Mouse (Mus musculus) lung, postnatal 36 days (tissue): ENCODE results near the gene Supv3l1.
A peak's percentile ranks its signal among the peaks of the same experiment; 100 is the strongest.
"Not testable (repeated sequence)": the region's sequence is repeated elsewhere in the genome, so short reads cannot be mapped to it uniquely, and the experiment has no call there.

Experiments
- DNase-seq: peaks from one replicate; pipeline ENCODE4 v3.0.0; 2022; ENCODE audit warnings: mixed read lengths

Gene Supv3l1

DNA sequence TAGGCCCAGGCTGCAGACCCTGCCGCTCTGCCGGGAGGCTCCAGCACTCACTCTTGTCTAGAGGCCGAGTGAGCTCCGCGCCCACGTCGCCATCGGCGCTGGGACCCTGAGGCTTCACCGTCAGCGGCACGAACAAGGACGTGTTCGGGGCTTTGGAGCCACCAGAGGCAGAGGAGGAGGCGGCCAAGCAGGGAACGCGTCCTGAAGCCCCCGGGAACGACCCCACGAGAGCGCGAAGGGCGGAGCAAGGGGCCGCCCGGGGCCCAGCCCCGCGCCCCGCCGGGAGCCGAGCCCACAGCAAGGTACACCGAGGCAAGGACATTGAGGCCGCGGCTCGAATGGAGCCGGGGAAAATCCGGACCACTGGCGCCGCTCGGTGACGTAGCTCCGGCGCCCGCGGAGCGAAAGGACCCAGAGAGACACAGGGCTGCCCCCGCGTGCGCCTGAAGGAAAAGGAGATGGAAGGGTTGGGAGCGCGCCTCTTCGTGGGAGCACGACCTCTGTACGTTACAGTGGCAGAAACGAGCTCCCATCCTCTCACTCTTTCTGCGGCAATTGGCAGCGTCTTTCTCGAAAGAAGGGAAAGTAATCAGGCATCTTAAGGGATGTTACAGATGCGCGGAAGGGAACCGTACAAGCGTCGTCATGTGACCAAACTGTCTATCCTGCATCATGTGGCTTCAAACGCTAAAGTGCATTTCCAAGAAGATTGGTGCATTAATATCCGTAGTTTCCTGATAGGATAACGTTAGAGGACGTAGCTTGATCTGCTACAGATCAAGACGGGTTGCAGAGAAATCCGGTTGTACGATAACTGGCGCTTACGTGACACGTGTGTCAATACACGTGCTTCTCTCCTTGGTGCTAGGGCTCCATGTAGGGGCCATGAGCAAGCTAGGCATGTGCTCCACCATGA lies at the start of gene Supv3l1, which contains the start of gene 4930507D05Rik:
Gene Supv3l1, minus strand, starts transcription at position 375 of the 916 bp plus-strand sequence.
Gene 4930507D05Rik, plus strand, starts transcription at position 126 of the 916 bp plus-strand sequence.
- DNase-seq = peak; percentile 94

DNA sequence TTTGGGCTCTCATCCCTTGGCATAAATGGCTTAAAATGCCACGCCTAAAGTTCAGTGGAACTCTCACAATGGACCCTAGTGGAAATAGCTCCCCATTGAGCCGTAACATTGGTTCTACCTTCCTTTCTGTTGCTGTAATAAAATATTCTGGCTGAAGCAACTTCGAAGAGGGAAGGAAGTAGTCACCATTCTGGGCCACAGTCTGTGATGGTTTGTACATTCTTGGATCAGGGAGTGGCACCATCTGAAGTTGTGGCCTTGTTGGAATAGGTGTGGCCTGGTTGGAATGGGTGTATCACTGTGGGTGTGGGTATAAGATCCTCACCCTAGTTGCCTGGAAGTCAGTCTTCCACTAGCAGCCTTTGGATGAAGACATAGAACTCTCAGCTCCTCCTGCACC lies 42.1 kb upstream of the Supv3l1 start:
- DNase-seq = not testable (repeated sequence)

DNA sequence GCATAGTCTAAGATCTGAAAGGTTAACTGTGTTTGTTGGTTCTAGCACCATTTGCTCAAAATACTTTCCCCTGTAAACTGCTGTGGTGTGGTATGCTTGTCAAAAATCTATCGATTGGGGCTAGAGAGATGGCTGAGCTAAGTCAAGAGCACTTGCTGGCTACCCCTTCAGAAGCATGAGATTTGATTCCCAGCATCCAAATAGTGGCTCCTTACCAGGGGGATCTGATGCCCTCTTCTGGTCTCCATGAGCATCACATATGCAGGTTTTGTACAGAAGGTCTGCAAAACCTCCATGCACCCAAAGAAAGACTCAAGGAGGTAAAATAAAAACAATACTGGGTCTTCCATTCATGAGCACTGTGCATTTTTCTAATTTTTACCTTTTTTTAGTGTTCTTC lies 38.7 kb upstream of the Supv3l1 start:
- DNase-seq = peak; percentile 79

DNA sequence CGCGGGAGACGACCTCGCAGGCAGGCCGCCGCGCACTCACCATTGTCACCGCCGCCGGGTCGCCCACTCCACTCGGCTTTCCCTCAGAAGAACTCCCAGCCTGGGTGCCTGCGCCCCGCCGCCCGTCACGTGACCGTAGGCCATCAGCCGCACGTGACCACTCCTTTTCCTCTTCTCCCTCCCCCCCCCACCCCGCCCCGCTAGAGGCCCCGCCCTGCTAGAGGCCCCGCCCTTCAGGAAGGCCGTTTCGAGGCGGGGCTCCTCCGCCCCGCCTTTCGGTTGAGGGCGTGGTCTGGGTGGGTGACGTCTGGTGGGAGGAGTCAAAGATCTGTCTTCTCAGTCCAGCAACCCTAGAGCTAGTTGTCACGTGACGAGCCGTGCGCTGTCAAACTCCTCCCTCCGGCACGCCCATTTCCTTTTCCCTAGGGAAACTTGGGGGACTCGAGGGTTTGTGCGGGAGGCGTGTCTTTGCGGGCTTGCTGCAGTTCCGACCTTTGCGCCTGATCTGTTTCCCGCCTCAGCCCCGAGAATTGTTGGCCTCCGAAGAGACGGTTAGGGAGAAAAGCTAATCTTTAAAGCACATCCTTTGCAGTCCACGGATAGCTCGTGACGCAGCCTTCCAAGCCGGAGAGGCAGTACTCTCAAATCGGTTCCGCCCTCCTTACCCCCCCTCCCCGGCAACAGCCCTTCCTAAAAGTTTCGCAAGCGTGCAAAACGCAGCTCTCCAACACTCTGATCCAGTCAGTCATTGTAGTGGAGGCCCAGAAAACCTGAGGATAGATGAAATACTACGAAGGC lies 37.3 kb upstream of the Supv3l1 start, which contains the start of gene Vps26a:
Gene Vps26a, minus strand, starts transcription at position 188 of the 798 bp plus-strand sequence.
- DNase-seq = peak; percentile 99

DNA sequence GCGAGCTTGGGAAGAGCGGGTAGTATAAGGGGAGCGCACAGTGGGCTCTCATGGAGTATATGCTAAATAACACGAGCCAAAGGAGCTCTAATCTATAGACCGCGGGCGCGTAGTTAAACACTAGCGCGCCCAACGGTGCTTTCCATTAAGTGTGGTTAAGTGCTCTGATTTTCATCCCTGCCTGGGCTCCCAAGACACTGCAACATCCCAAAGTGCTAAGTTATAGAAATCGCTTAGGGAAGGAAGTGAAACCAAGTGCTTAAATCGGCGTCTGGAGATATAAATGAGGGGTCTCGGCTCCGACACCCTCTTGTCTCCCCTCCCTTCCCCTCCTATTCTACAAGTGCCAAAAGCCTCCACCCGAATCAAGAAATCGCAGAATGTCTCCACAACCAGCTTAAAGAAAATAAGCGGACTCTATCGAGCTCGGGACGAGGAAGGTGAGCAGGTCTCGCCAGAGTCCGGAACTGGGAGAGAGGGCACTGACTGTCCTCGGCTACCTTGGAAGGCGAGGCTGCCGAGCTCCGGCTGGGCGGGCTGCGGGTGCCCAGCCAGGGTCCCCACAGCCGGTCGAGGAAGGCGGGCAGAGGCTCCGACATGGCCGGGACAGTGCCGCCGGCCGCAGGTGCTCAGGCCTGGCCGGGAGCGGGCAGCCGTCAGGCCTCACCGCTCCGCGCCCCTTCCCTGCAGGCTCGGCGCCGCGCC lies 36.5 kb upstream of the Supv3l1 start:
- peak; percentile 51 for DNase-seq

DNA sequence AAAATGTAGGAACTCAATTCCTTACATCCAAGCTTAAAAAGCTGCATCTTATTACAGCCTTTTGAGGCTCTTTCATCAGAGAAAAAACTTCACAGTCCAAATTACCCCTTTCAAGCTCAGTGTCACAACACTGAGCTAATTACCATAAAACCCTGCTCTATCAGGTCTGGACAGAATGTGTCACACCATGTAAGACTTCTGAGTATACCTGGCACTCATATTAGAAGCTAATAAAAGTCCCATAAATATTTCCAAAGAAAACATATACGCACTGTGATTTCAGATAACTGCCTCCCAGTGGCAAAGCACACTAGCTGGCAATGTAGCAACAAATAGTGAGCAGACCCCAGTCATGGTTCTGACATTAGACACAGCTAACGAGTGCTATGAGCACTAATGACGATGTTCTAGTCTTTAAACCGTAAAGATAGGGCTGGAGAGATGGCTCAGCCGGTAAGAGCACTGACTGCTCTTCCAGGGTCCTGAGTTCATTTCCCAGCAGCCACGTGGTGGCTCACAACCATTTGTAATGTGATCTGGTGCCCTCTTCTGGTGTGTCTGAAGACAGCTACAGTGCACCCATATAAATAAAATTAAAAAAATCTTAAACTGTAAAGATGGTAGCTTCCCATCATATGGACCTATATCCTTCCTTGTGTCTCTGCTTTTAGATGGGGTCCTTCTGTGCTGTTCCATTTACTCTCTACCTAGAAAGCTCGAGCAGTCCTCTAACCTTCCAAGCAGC lies 31.7 kb upstream of the Supv3l1 start:
- no peak for DNase-seq

DNA sequence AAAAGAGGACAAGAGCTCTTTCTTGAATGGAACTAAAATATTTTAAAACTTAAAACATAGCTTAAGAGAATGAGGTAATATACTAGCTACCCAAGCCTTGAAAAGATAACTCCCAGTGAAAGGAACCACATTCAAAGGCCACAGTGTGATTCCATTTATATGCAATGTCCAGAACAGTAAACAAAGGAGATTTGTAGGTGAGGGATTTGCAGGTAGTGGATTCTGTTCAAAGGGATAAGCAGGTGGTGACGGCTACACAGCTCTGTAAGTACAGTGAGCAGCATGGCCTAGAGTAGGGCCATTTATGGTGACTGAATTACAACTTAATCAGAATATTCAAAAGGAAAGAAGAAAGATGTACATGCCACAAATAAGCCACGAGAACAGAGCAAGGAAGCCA lies 27.4 kb upstream of the Supv3l1 start:
- DNase-seq = no peak

DNA sequence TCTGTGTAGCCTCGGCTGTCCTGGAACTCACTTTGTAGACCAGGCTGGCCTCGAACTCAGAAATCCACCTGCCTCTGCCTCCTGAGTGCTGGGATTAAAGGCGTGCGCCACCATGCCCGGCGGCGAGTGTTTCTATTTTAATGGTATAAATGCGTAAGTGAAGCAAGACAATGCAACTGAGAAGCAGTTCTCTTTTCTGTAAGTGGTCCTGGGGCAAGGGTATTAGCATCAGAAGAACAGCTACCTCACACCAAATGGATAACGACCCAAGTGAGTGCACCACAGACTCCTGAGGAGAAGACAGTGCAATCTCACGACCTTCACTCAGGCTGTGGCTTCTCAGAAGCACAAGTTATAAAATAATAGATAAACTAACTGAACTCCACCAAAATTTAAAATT lies 25.4 kb upstream of the Supv3l1 start:
- DNase-seq = no peak

DNA sequence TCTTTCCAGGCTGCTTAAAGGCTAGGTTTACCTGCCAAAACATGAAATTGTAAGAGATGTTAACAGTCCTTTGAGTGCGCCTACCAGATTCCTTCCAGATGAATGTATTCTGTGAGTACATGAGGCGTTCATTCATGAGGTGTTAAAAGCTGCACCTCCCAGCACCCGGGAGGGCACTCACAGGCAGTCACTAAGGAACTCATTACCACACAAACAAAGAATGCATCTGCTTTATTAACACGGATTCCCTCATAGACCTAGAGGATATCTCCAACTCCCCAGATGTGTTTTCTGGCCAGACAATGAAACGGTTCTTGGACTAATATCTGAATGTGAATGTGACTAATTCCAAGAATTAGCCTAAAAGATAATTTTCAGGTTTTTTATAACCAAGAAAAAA lies 21.6 kb upstream of the Supv3l1 start:
- DNase-seq = no peak

DNA sequence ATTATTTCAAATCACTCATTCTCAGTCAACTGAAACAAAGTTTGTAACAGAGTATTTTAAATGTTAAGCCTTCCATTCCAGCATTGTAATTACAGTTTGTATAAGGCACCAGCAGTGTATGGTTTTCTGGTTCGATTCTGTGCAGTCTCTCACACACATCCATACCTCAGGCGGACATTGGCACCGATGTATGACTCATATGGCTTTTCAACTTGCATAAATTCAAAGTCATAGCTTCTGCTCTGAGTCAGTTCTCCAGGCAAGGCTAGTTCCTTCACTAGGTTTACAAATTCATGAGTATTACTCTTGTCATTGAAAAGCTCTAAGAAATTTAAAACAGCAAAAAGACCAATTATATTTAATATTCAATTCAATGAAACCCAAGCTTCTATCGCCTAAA lies 20.2 kb upstream of the Supv3l1 start:
- DNase-seq = no peak

DNA sequence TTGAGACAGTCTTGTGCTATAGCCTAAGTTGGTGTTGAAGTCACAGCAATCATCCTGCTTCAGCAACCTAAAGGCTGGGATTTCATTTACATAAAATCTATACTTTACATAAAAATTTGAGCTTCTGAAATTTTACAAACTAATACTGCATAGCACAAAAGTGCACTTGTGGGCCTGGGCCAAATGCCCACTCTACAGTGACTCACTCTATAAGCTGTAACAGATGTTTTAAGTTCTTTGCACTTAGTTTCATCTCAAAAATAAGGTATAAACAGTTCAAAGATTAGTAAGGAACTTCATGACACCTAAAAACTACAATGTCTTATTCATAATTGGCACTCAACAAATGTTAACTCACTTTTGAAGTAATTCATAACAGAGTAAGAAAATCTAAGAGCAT lies 11.8 kb upstream of the Supv3l1 start:
- no peak for DNase-seq

DNA sequence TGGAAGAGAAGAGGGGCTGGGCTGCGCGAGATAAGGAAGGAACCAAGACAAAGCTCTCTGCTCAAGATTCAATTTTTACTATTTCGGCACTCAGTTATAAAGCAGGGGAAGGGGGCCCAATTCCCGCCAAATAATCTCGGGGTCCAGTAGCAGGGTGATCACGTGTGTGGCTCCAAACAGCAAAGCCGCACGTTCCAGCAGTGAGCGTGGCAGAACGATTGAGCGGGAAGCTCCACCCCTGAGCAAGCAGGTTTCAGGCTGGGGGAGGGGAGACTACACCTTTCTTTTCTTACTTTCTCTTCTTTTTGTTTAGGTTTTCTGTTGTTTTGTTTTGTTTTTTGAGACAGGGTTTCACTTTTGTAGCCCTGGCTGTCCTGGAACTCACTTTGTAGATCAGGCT lies 2.5 kb upstream of the Supv3l1 start:
- DNase-seq = not testable (repeated sequence)

DNA sequence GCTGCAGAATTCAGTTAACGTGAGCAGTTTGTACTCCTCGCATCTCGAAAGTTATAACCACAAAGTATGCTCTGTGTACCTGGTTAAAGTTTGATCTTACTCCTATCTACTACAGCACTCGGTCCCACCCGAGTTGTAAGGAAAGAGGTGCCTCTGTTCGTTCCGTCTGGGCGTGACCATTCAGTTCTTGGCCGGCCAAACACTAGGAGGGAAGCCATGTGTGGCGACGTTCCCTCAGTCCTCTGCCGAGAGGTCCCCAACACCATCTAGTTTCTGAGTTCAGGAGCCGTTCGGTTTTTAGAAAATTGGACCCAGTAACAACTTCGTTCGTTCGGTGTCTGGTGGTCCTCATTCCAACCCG lies 722 bp upstream of the Supv3l1 start:
- no peak for DNase-seq

DNA sequence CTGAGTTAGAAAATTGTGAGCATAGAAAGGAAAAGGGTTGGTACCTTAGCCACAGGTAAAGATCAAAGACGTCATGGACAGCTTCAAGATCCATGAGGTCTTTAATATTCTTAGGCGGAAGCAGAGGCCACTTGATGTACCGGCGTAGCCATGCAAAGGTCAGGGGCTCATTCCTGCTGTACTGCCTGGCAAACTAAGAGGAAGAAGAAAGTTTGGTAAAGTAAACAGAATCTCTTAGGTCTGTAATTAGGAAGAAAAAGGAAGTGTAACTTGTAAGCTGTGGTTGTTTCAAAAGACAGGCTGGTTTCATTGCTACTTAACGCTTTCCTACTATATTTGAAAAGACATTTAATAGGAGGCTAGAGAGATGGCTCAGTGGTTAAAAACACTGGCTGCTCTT lies 19.1 kb downstream of the Supv3l1 start:
- no peak for DNase-seq

DNA sequence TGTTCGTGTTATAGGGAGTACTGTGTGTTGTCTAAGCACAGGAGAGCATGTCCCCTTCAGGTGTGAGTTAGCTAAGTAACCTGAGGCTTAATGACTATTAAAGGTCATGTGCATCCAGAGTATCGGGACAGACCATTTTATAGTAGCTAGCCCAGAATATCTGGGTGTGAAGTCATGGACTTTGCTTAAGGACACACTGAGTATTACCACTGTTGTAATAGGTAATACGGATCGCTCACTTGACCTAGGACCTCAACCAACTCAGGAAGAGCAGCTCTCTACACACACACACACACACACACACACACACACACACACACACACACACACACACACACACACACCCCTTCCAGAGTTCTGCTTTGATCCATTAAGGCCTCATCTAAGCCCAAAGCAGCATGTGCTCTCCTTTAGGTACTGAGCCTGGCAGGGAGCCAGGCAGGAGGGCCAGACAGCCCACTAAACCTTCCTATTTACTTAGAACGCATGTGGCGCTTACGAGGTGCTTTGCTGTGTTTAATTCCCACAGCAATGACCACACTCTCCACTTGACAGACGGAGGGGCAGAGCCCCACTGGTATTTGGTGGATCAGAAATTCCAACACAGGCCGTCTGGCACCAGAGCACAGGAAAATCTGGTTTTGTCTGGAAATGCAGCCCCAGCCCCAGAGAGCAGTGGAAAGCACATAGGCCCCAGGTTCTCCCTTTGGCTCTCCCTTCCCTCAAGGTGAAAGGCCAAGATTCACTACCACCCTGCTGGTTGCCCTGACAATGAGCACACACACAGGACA lies 24.3 kb downstream of the Supv3l1 start:
- no peak for DNase-seq

DNA sequence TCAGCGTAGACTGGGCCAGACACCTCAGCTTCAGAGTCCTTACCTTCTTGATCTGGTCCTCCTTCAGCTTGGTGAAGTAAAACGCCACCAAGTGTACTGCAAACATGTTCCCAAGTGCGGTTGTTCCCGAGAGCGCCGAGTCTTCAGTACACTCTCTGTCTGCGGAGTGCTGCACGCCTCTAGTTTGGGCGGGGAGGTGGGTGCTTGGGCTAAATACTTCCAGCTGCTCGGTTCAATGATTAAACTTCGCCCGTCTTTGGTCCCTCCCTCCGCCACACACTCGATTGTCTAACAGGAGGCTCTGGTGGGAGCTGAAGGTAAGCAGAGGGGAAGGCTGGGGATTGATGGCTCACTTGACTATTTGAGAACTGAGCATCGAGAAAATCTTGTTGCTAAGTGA lies 27.3 kb downstream of the Supv3l1 start, which contains the start of gene Hkdc1:
Gene Hkdc1, minus strand, starts transcription at position 237 of the 400 bp plus-strand sequence.
- DNase-seq = peak; percentile 67

DNA sequence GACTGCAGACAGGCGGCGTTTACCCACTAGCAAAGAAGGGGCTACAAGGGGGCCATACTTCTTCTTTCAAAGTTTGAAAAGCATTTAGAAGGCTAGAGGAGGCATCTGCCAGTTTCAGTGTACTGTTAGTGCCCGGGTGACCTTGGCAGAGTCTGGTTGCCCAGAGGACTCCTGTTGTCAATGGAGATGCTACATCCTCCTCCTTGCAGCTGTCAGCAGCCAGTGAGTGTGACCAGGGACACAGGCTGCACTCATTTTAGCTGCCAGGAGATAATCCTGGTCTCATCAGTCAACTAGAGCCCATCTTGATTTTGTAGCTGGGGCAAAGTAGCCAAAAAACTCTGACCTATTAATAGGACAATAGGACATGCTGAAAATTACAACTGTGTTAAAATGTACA lies 28.4 kb downstream of the Supv3l1 start:
- DNase-seq = no peak

DNA sequence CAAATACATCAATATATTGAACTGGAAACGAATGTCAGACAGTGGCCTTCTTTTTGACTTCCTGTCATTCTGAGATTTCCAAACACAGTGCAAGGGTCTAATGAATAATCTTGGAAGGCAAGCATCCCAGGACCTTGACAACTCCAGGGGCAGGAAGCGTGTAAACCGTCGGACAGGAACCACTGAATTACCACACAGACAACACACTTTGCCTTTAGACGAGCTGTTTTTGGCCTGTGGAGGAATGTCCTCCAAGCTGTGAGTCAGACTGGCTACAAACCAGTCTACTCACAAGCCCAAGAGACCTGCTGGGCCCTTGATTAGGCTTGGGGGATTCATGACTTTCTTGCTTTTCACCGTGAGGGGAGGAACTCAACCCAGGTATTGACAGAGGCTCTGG lies 29.1 kb downstream of the Supv3l1 start:
- no peak for DNase-seq

DNA sequence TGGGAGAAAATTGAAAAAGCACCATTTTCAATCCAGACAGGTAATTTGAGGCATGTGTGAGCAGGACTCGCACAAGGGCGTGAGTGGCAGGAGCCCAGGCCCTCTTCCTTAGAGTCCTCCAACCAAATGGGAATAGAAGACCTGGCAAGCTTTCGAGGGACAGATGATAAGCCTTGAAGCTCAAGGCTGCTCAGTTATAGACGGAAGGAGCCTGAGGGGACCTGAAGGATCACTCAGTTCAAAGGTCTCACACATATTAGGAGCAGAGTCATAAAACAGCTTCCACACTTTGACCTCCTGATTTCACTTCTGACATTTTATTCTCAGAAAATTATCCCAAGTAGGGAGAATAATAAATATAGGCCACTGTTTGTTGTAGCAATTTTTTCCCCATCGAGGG lies 30.1 kb downstream of the Supv3l1 start:
- no peak for DNase-seq

DNA sequence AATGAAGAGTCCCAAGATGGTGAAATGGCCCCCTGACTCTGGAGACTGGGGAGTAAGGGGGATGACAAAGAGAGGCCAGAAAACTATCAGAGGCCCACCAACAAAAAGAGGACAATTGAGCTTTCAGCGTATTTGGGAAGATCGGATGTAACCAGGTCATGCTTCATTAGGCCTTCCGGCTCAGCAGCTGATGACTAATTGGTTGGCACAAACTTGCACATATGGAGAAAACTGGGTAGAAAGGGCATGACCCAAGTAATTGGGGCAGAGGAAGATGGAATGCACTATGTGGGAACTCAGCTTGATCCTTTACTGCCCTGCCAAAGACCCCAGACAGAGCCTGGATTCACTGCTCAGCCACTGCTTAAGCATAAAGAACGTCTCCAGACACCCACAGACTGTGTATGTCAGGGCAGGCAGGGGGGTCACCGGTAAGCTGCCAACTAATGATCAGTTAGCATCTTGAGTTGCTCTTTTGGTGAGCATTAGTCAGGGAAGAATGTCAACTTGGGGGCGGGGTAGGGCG lies 30.6 kb downstream of the Supv3l1 start:
- DNase-seq = no peak

DNA sequence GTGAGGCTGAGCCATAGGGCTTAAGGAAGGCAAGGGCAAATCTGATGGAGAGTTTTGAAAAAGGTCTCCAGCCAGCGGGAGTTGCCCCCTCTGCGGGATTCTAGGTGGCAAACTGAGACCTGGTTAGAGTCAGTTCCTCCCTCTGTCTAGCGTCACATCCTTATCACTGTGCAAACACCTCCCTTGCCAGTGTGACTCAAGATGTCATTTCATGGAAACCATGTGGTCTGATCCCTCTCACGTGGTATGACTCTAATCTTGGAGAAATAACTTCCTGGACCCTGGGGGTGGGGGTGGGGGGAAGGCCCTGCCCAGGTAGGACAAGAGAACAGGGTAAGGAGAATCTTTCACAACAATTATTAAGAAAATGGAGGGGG lies 35.9 kb downstream of the Supv3l1 start:
- DNase-seq = peak; percentile 68
